ENCODE assay signal across 27 mouse cellular contexts in the genomic region with DNA sequence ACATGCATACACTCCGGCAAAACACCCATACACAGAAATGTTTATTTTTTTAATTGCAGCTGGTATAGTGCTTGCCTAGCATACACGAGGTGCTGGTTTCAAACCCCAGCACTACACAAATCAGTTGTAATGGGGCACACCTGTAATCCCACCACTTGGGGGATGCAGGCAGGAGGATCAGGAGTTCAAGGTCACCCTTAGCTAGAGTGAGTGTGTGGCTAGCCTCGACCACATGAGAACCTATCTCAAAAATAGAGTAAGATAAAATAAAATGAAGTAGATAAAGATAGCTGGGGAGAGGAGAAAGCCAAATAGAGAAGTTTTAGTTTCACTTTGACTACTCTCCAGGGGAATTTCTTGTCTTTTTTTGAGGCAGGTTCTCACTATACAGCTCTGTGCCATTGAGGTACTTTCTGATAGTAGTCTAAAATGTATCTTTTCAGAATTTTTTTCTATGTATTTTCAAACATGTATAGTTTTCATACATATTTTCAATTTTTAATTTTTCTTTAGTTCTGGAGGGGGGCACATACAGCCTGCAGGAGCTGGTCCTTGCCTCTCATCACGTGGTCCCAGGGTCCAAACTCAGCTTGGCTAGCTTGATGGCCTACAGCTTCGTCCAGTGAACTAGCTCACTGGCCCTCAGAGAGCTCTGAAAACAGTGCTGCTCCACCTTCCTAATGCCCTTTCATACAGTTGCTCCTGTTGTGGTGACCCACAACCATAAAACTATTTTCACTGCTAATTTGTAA. TPM values are rescaled to one million over a fixed set of nuclear protein-coding genes. Genes with fewer than 3 reads are reported as not detected.
DNase-seq lines count a peak whose midpoint lies in the region; ATAC-seq lines count a peak whose summit lies in the region.
"Had no signal": no experiment of that assay in that cellular context is flagged by ENCODE, and none has a peak within 500 bp of the region (broad histone marks: within the 10 kb centered on the region; RNA-seq: fewer than 3 reads in every experiment).

No protein-coding gene starts in this region.

- no peaks in the 10 kb centered on the region for H3K4me1 ChIP-seq in hindbrain, embryonic 10.5 days (replicated peaks)
- H3K4me1 ChIP-seq in kidney, embryonic 15.5 days = peaks cover 10% of the 10 kb centered on the region
- H3K4me1 ChIP-seq: embryonic facial prominence, embryonic 13.5 days; forebrain, embryonic 12.5 days; heart, embryonic 13.5 days; hindbrain, embryonic 13.5 days; limb, embryonic 13.5 days; liver, embryonic 12.5 days had no signal

- H3K4me3 ChIP-seq in hindbrain, embryonic 10.5 days = no peak overlapping the region
- H3K4me3 ChIP-seq in kidney, embryonic 15.5 days (replicated peaks) = no peak overlapping the region
- H3K4me3 ChIP-seq: embryonic facial prominence, embryonic 13.5 days; erythroblast, embryonic 14.5 days; forebrain, embryonic 12.5 days; gastrocnemius, adult 2 months; heart, embryonic 13.5 days; hindbrain, embryonic 13.5 days; limb, embryonic 13.5 days; liver, embryonic 12.5 days had no signal

- H3K4me2 ChIP-seq in kidney, embryonic 15.5 days = no peak overlapping the region
- H3K4me2 ChIP-seq: embryonic facial prominence, embryonic 13.5 days; forebrain, embryonic 12.5 days; heart, embryonic 13.5 days; hindbrain, embryonic 13.5 days; limb, embryonic 13.5 days; liver, embryonic 12.5 days; midbrain, embryonic 11.5 days had no signal

- ATAC-seq in CD4-positive, CD25-positive, alpha-beta regulatory T cell, adult 4 months = peak; percentile 88
- peak; percentile 68 for ATAC-seq in neutrophil, adult 5-6 weeks (ENCODE audit: extremely low read depth, insufficient number of reproducible peaks, low FRiP score, poor library complexity, severe bottlenecking)
- ATAC-seq in kidney, embryonic 15.5 days (replicated peaks; ENCODE audit: low FRiP score) = no peak
- ATAC-seq: liver, embryonic 12.5 days had no signal

- DNase-seq in B cell, adult 2 months = peak; percentile 45 to 47
- DNase-seq in induced T-regulatory cell, adult 2 months (ENCODE audit: low read depth) = peak; percentile 81
- DNase-seq in hindbrain, embryonic 10.5 days (ENCODE audit: low spot score) = no peak
- no peak for DNase-seq in kidney, postnatal 25 days
- DNase-seq: adrenal gland, adult 8-10 months; cerebellum, adult 2 months; cerebellum, postnatal 25 days; embryo, embryonic 11 days; gastrocnemius, adult 2 months; heart, postnatal 14 days; kidney, adult 8-10 months; kidney, postnatal 36 days; lung, adult 18-20 months; lung, postnatal 14 days; right cerebral cortex, adult 18-20 months had no signal

- H3K9me3 ChIP-seq in hindbrain, embryonic 10.5 days = no peaks in the 10 kb centered on the region
- no peaks in the 10 kb centered on the region for H3K9me3 ChIP-seq in kidney, embryonic 15.5 days (replicated peaks)
- H3K9me3 ChIP-seq: embryonic facial prominence, embryonic 13.5 days; forebrain, embryonic 12.5 days; G1E; heart, embryonic 13.5 days; hindbrain, embryonic 13.5 days; limb, embryonic 13.5 days; liver, embryonic 12.5 days had no signal

- H3K36me3 ChIP-seq in hindbrain, embryonic 10.5 days = peaks cover 93% of the 10 kb centered on the region
- H3K36me3 ChIP-seq in kidney, embryonic 15.5 days = peaks cover 54% of the 10 kb centered on the region

- 91% methylated on average over 5 of the region's 5 CpGs for WGBS in hindbrain, embryonic 10.5 days
- 89% methylated on average over 5 of the region's 5 CpGs for WGBS in kidney, embryonic 15.5 days

- H3K27me3 ChIP-seq in hindbrain, embryonic 10.5 days (ENCODE audit: insufficient read depth, poor library complexity, severe bottlenecking) = no peaks in the 10 kb centered on the region
- no peaks in the 10 kb centered on the region for H3K27me3 ChIP-seq in kidney, embryonic 15.5 days
- H3K27me3 ChIP-seq: embryonic facial prominence, embryonic 13.5 days; forebrain, embryonic 12.5 days; heart, embryonic 13.5 days; hindbrain, embryonic 13.5 days; limb, embryonic 13.5 days; liver, embryonic 12.5 days had no signal

- no peak overlapping the region for H3K9ac ChIP-seq in kidney, embryonic 15.5 days
- H3K9ac ChIP-seq: embryonic facial prominence, embryonic 13.5 days; forebrain, embryonic 12.5 days; heart, embryonic 13.5 days; hindbrain, embryonic 13.5 days; limb, embryonic 13.5 days; liver, embryonic 12.5 days had no signal

- no peak overlapping the region for H3K27ac ChIP-seq in hindbrain, embryonic 10.5 days
- no peak overlapping the region for H3K27ac ChIP-seq in kidney, embryonic 15.5 days
- H3K27ac ChIP-seq: embryonic facial prominence, embryonic 13.5 days; forebrain, embryonic 12.5 days; gastrocnemius, adult 2 months; heart, embryonic 13.5 days; hindbrain, embryonic 13.5 days; limb, embryonic 13.5 days; liver, embryonic 12.5 days had no signal

RNA-seq across cellular contexts. Expression of gene Nxpe3, which starts 12.0 kb away (rescaled TPM):
- 10 to 100 TPM; 13.6 to 27.9 TPM for polyA plus RNA-seq in CD4-positive, CD25-positive, alpha-beta regulatory T cell, adult 4 months (2017; shearing (Covaris generic))
- total RNA-seq in neutrophil, adult 5-6 weeks (2017) = 16.8 and 16.9 TPM in 2 replicates
- polyA plus RNA-seq in hindbrain, embryonic 10.5 days (2016; fragmentation: Nextera tagmentation; extraction: Ambion mirVana) = 0.77 TPM in 2 replicates
- polyA plus RNA-seq in kidney, embryonic 15.5 days (2015; fragmentation: Nextera tagmentation; extraction: Ambion mirVana) = 1.6 and 1.9 TPM in 2 replicates

RNA-seq across cellular contexts. Expression of gene Cep97, which starts 27.6 kb away (rescaled TPM):
- 10 to 100 TPM; 24.5 to 30.9 TPM for polyA plus RNA-seq in CD4-positive, CD25-positive, alpha-beta regulatory T cell, adult 4 months (2017; shearing (Covaris generic))
- total RNA-seq in neutrophil, adult 5-6 weeks (2017) = 20.9 and 23.3 TPM in 2 replicates
- polyA plus RNA-seq in hindbrain, embryonic 10.5 days (2016; fragmentation: Nextera tagmentation; extraction: Ambion mirVana) = 15.9 and 17.2 TPM in 2 replicates
- 13.0 and 13.7 TPM in 2 replicates for polyA plus RNA-seq in kidney, embryonic 15.5 days (2015; fragmentation: Nextera tagmentation; extraction: Ambion mirVana)

RNA-seq across cellular contexts. Expression of gene Rpl24, which starts 59.0 kb away (rescaled TPM):
- polyA plus RNA-seq in CD4-positive, CD25-positive, alpha-beta regulatory T cell, adult 4 months (2017; shearing (Covaris generic)) = 1,000 to 10,000 TPM; 1,557 to 1,698 TPM
- 417 and 420 TPM in 2 replicates for total RNA-seq in neutrophil, adult 5-6 weeks (2017)
- 724 and 731 TPM in 2 replicates for polyA plus RNA-seq in hindbrain, embryonic 10.5 days (2016; fragmentation: Nextera tagmentation; extraction: Ambion mirVana)
- polyA plus RNA-seq in kidney, embryonic 15.5 days (2015; fragmentation: Nextera tagmentation; extraction: Ambion mirVana) = 771 and 828 TPM in 2 replicates

Comparison
In these comparisons a context has a peak if more than half of its experiments do, and no peak if none do; other contexts are left out.
1. DNase-seq: peak in B cell, adult 2 months (2 of 2) and induced T-regulatory cell, adult 2 months (single experiment); none in hindbrain, embryonic 10.5 days (single experiment) and kidney, postnatal 25 days (0 of 2).